Mouse (Mus musculus) thymus, adult 2 months (tissue): ENCODE data around the gene Il5ra.

Experiments used
- CTCF ChIP-seq: fragments of 200-500 bp; IDR thresholded peaks from 2 replicates; pipeline ENCODE4 v1.5.1; 2012; ENCODE audit warnings: mild to moderate bottlenecking, control low read depth, low read length, moderate library complexity, borderline replicate concordance; ENCODE audit not compliant: control insufficient read depth, poor library complexity, insufficient read depth; ENCODE audit errors: extremely low read depth
- POLR2A ChIP-seq: fragments of 200-500 bp; IDR thresholded peaks from 2 replicates; pipeline ENCODE4 v1.6.1; 2012; ENCODE audit warnings: mild to moderate bottlenecking, low read length, control low read depth, moderate library complexity; ENCODE audit not compliant: control insufficient read depth, poor library complexity, insufficient read depth; ENCODE audit errors: extremely low read depth

DNA sequence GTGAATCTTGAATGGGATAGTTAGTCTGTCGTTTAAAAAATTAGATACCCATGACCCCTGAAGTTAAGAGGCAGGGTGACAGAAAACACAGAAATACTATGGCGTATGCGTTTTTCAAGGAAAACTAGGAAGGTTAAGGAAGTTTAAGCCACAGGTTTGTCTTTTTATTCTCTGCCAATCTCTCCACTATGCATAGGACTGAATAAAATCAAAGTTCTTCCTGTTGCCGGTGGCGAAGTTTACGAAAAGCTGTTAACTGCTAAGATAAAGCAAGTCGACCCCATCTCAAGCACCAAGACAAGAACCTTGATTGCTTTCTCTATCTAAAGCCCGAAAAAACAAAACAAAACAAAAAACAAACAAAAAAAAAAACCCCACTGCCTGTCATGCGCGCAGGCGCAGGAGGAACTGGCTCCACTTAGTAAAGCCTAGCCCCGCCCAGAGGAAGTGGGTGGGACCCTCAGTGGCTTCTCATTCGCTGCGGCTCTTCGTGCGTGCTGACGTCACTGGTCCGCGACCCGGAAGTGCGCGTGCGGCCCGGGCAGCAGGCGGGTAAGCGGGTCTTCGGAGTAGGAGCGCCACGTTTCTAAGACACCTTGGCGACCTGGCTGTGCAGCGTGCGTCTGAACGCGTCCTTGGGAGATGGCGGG lies 19.9 kb upstream of the Il5ra start, which contains the start of gene Trnt1:
- TF ChIP-seq POLR2A = peak; percentile 88
- peak; percentile 56; the same call in 1 of the 2 replicates for TF ChIP-seq CTCF
